Mouse (Mus musculus) lung, postnatal 0 days (tissue): ENCODE results near the gene Phb.

Experiments used
- CTCF ChIP-seq: IDR thresholded peaks from 2 replicates; pipeline ENCODE4 v1.5.1; 2016; ENCODE audit warnings: antibody characterized with exemption, mild to moderate bottlenecking
- EP300 ChIP-seq: IDR thresholded peaks from 2 replicates; pipeline ENCODE4 v1.6.1; 2016; ENCODE audit warnings: antibody characterized with exemption, mild to moderate bottlenecking, control low read depth

DNA sequence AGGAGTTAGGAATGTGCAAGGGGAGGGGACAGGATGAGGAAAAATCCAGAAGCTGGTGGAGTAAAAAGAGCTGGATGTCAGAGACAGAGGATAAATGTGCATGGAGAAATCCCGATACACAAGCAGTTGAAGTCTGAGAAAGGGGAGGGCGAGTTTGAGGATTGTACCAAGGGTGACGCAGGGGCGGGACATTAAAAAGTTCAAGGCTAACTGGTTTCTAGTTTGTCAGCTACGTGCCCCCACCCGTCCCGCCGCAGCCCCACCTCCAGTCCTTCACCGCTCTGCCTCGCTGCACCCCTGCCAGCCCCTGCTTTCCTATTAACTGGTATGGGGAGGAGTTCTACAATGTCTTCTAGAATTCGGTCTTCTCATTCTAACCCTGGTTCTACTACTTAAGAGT, 420 bp downstream of the Phb start:
- TF ChIP-seq CTCF (no peak), EP300 (no peak)
